Mouse (Mus musculus) kidney, adult 2 months (tissue): Measurements from ENCODE around the gene Wdfy4. TPM values are rescaled to one million over a fixed set of nuclear protein-coding genes. Genes with fewer than 3 reads are reported as not detected.

Experiments used
- DNase-seq: peaks from one replicate; pipeline ENCODE4 v3.0.0; 2021
- H3K27ac ChIP-seq: fragments of 200-500 bp; 2 replicates; pipeline ENCODE4 v1.5.1; 2012; ENCODE audit warnings: low read depth, low read length, control low read depth, inconsistent platforms; ENCODE audit not compliant: insufficient read depth
- H3K27me3 ChIP-seq: fragments of 200-500 bp; replicated peaks from 2 replicates; pipeline ENCODE4 v1.6.1; 2012; ENCODE audit warnings: mild to moderate bottlenecking, moderate library complexity, low read length, inconsistent platforms; ENCODE audit not compliant: control insufficient read depth, insufficient read depth
- H3K36me3 ChIP-seq: fragments of 200-500 bp; 2 replicates; pipeline ENCODE4 v1.6.1; 2012; ENCODE audit warnings: mild to moderate bottlenecking, moderate library complexity, low read length, inconsistent platforms; ENCODE audit not compliant: control insufficient read depth, insufficient read depth
- H3K4me1 ChIP-seq: fragments of 200-500 bp; 2 replicates; pipeline ENCODE4 v1.6.1; 2011; ENCODE audit warnings: low read length; ENCODE audit not compliant: control insufficient read depth, insufficient read depth
- H3K4me3 ChIP-seq: fragments of 200-500 bp; 2 replicates; pipeline ENCODE4 v1.5.1; 2011; ENCODE audit warnings: mild to moderate bottlenecking, low read depth, low read length, control low read depth; ENCODE audit not compliant: insufficient read depth
- CTCF ChIP-seq: fragments of 200-500 bp; conservative IDR thresholded peaks from 2 replicates; pipeline ENCODE4 v1.5.1; 2011; ENCODE audit warnings: low read depth, mild to moderate bottlenecking, control low read depth, low read length, moderate library complexity, mixed read lengths; ENCODE audit not compliant: insufficient read depth, insufficient read length
- POLR2A ChIP-seq: fragments of 200-500 bp; IDR thresholded peaks from one replicate; pipeline ENCODE4 v1.6.1; 2011; ENCODE audit warnings: low read depth, low read length, control low read depth
- WGBS: fragments of 180-500 bp; shearing (Covaris S2); methylation state at CpG from one replicate; pipeline ENCODE4 v1.1.7; 2018; 5-methylcytosine and 5-hydroxymethylcytosine counted together
- polyA plus RNA-seq: library from polyadenylated mRNA; depleted of rRNA; stranded (reverse); fragments of >200 nt; gene quantifications from 2 replicates; pipeline ENCODE4 v1.2.3, GENCODE M21; 2012; rRNA removed

Wdfy4 gene
- 1.5 and 4.1 TPM in 2 replicates for polyA plus RNA-seq

GRCm38 (mm10) chr14:33185068-33185800 lies at the start of gene Wdfy4:
TSS of gene Wdfy4 (minus strand) at chr14:33185508.
- TF ChIP-seq CTCF (no peak), POLR2A (no peak)
- Histone ChIP-seq H3K36me3 (no peaks in the 10 kb centered on the region), H3K4me3 (no peak within 1 kb of the TSS), H3K27ac (no peak within 1 kb of the TSS), H3K27me3 (no peaks in the 10 kb centered on the region), H3K4me1 (no peaks in the 10 kb centered on the region)
- DNase-seq = peak; percentile 24
- 82% methylated on average over 11 of the region's 11 CpGs for WGBS

- WGBS = 60% methylated on average over 5 of the region's 5 CpGs
- peak; percentile 17 for DNase-seq
- no peak overlapping the region for H3K27ac ChIP-seq
- H3K36me3 ChIP-seq = no peaks in the 10 kb centered on the region
- H3K27me3 ChIP-seq = no peaks in the 10 kb centered on the region
- H3K4me3 ChIP-seq = no peak overlapping the region
- no peaks in the 10 kb centered on the region for H3K4me1 ChIP-seq
- no peak for TF ChIP-seq POLR2A
Measured at GRCm38 (mm10) chr14:33232048-33232447, 46.7 kb upstream of the Wdfy4 start.

- no peak for TF ChIP-seq CTCF
- no peak for TF ChIP-seq POLR2A
- Histone ChIP-seq H3K4me1 (no peaks in the 10 kb centered on the region), H3K27ac (no peak overlapping the region), H3K4me3 (no peak overlapping the region), H3K36me3 (no peaks in the 10 kb centered on the region), H3K27me3 (no peaks in the 10 kb centered on the region)
- WGBS = 72% methylated on average over 3 of the region's 3 CpGs
- no peak for DNase-seq
Measured at GRCm38 (mm10) chr14:33231311-33231710, 46.0 kb upstream of the Wdfy4 start.

GRCm38 (mm10) chr14:33230672-33231071 lies 45.4 kb upstream of the Wdfy4 start:
- H3K36me3 ChIP-seq = no peaks in the 10 kb centered on the region
- H3K4me1 ChIP-seq = no peaks in the 10 kb centered on the region
- DNase-seq = no peak
- no peak overlapping the region for H3K27ac ChIP-seq
- TF ChIP-seq CTCF (no peak), POLR2A (no peak)
- no peak overlapping the region for H3K4me3 ChIP-seq
- no peaks in the 10 kb centered on the region for H3K27me3 ChIP-seq
- WGBS = 88% methylated on average over 4 of the region's 4 CpGs

GRCm38 (mm10) chr14:33225235-33225634 lies 39.9 kb upstream of the Wdfy4 start:
- TF ChIP-seq POLR2A (no peak), CTCF (no peak)
- H3K27ac ChIP-seq = no peak overlapping the region

GRCm38 (mm10) chr14:33216343-33217208 lies 31.3 kb upstream of the Wdfy4 start:
- no peak overlapping the region for H3K27ac ChIP-seq
- no peaks in the 10 kb centered on the region for H3K27me3 ChIP-seq
- 0 out of 2 replicates have a peak overlapping the region, but pooled peaks have one; percentile 2 for H3K4me3 ChIP-seq
- DNase-seq = no peak
- H3K4me1 ChIP-seq = no peaks in the 10 kb centered on the region
- H3K36me3 ChIP-seq = no peaks in the 10 kb centered on the region
- WGBS = 82% methylated on average over 19 of the region's 19 CpGs
- TF ChIP-seq CTCF (no peak), POLR2A (no peak)

More at GRCm38 (mm10) chr14:33225235-33225634, 39.9 kb upstream of the Wdfy4 start:
- Histone ChIP-seq H3K36me3 (no peaks in the 10 kb centered on the region), H3K4me3 (no peak overlapping the region), H3K27me3 (no peaks in the 10 kb centered on the region), H3K4me1 (no peaks in the 10 kb centered on the region)
- WGBS = 91% methylated on average over 4 of the region's 4 CpGs
- DNase-seq = no peak

GRCm38 (mm10) chr14:33215163-33215562 lies 29.9 kb upstream of the Wdfy4 start:
- DNase-seq = no peak
- Histone ChIP-seq H3K4me3 (no peak overlapping the region), H3K27me3 (no peaks in the 10 kb centered on the region), H3K27ac (no peak overlapping the region), H3K36me3 (no peaks in the 10 kb centered on the region), H3K4me1 (no peaks in the 10 kb centered on the region)
- TF ChIP-seq CTCF (no peak), POLR2A (no peak)
- WGBS = 68% methylated on average over 1 of the region's 1 CpGs
